Mouse (Mus musculus) embryonic fibroblast, embryonic 13.5 days (primary cell): ENCODE results near the gene Ttc28. TPM values are rescaled to one million over a fixed set of nuclear protein-coding genes. Genes with fewer than 3 reads are reported as not detected.
A peak's percentile ranks its signal among the peaks of the same experiment; 100 is the strongest.

Experiments used
- H3K27ac ChIP-seq: 2 replicates; pipeline ENCODE4 v1.5.1; 2012; ENCODE audit warnings: low read length, control low read depth, inconsistent platforms; ENCODE audit not compliant: insufficient read depth
- H3K4me1 ChIP-seq: 2 replicates; pipeline ENCODE4 v1.6.1; 2011; ENCODE audit warnings: low read length; ENCODE audit not compliant: control insufficient read depth, insufficient read depth
- H3K4me3 ChIP-seq: 2 replicates; pipeline ENCODE4 v1.5.1; 2011; ENCODE audit warnings: mild to moderate bottlenecking, control low read depth, low read length; ENCODE audit not compliant: insufficient read depth
- CTCF ChIP-seq: IDR thresholded peaks from 2 replicates; pipeline ENCODE4 v1.5.1; 2011; ENCODE audit warnings: mild to moderate bottlenecking, control low read depth, low read length, moderate library complexity, borderline replicate concordance; ENCODE audit not compliant: insufficient read depth
- POLR2A ChIP-seq: IDR thresholded peaks from 2 replicates; pipeline ENCODE4 v1.6.1; 2011; ENCODE audit warnings: low read depth, mild to moderate bottlenecking, control low read depth, low read length, moderate library complexity
- polyA plus RNA-seq: library from polyadenylated mRNA; stranded (reverse); fragments of >200 nt; gene quantifications from 2 replicates; pipeline ENCODE4 v1.2.4, GENCODE M21; 2011; ENCODE audit warnings: low read depth; ENCODE audit not compliant: missing spikeins, insufficient read length

Gene Ttc28
- polyA plus RNA-seq, 1 experiment, result 34.4 TPM

DNA sequence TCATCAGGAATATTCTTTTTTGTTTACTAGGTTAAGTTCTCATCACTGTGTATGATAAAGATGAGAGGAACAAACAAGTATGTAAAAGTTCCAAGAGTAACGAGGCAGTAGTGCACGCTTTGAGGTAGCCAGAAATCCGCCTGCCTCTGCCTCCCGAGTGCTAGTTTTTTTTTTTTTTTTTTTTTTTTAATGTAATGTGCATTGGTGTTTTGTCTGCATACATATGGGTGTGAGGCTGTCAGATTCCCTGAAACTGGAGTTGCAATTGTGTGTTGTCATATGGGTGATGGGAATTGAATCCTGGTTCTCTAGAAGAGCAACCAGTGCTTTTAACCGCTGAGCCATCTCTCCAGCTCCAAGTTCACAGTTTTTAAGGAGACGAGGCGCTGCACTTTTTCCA is 561 bp upstream of the Ttc28 start:
- Histone ChIP-seq H3K4me1 (no peaks in the 10 kb centered on the region), H3K4me3 (peak overlapping the region; percentile 52), H3K27ac (no peak overlapping the region)
- TF ChIP-seq POLR2A (no peak), CTCF (no peak)

DNA sequence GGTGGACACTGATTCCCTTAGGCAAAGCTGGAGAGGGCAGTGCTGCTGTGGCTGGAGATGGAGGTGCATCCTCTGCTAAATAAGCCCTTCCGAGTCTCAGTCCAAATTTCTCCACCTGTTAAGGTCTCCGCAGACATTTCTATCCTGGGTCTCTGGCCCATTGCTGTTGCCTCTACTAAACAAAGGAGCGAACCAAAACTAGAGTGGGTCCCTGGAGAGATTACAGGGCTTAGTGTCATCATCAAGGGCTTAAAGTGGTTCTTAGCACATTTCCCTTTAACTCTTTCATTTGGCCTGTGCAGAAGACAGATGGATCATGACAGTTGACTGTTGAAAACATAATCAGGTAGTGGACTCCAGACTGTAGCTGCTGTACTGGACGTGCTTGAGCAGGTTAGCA is 9.0 kb downstream of the Ttc28 start:
- no peak for TF ChIP-seq POLR2A
- no peak for TF ChIP-seq CTCF
- H3K27ac ChIP-seq, result no peak overlapping the region
- H3K4me3 ChIP-seq, result no peak overlapping the region
- no peaks in the 10 kb centered on the region for H3K4me1 ChIP-seq

GRCm38 (mm10) chr5:110889945-110890344 is 10.3 kb downstream of the Ttc28 start:
- Histone ChIP-seq H3K4me1 (no peaks in the 10 kb centered on the region), H3K27ac (no peak overlapping the region), H3K4me3 (no peak overlapping the region)
- no peak for TF ChIP-seq POLR2A
- no peak for TF ChIP-seq CTCF

GRCm38 (mm10) chr5:110890561-110890960 is 11.0 kb downstream of the Ttc28 start:
- Histone ChIP-seq H3K4me1 (no peaks in the 10 kb centered on the region), H3K4me3 (no peak overlapping the region), H3K27ac (no peak overlapping the region)
- TF ChIP-seq POLR2A (no peak), CTCF (no peak)

GRCm38 (mm10) chr5:110897114-110897788 is 17.6 kb downstream of the Ttc28 start:
- no peak for TF ChIP-seq CTCF
- no peak for TF ChIP-seq POLR2A
- Histone ChIP-seq H3K4me1 (no peaks in the 10 kb centered on the region), H3K4me3 (no peak overlapping the region), H3K27ac (peak overlapping the region; percentile 30; the same call in 1 of the 2 replicates)

GRCm38 (mm10) chr5:110898169-110898568 is 18.6 kb downstream of the Ttc28 start:
- no peaks in the 10 kb centered on the region for H3K4me1 ChIP-seq
- TF ChIP-seq CTCF (no peak), POLR2A (no peak)
- no peak overlapping the region for H3K4me3 ChIP-seq
- no peak overlapping the region; the same call in 1 of the 2 replicates for H3K27ac ChIP-seq

DNA sequence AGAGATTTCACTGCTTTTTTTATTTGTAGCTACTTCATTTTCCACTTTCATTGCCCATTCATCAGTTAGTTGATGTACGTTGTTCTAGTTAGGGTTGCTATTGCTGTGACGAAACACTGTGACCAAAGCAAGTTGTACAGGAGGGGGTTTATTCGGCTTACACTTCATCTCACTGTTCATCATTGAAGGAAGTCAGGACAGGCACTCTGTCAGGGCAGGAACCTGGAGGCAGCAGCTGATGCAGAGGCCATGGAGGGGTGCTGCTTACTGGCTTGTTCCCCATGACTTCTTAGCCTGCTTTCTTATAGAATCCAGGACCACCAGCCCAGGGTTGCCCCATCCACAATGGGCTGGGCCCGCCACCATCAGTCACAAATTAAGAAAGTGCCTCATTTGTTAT is 19.2 kb downstream of the Ttc28 start:
- H3K4me1 ChIP-seq, result no peaks in the 10 kb centered on the region
- no peak overlapping the region; the same call in 1 of the 2 replicates for H3K27ac ChIP-seq
- H3K4me3 ChIP-seq, result no peak overlapping the region
- TF ChIP-seq CTCF, result no peak
- TF ChIP-seq POLR2A, result no peak

- H3K4me1 ChIP-seq, result no peaks in the 10 kb centered on the region
- no peak for TF ChIP-seq CTCF
- TF ChIP-seq POLR2A, result no peak
- no peak overlapping the region for H3K4me3 ChIP-seq
- no peak overlapping the region for H3K27ac ChIP-seq
Observed at GRCm38 (mm10) chr5:110900331-110900730, 20.7 kb downstream of the Ttc28 start.

DNA sequence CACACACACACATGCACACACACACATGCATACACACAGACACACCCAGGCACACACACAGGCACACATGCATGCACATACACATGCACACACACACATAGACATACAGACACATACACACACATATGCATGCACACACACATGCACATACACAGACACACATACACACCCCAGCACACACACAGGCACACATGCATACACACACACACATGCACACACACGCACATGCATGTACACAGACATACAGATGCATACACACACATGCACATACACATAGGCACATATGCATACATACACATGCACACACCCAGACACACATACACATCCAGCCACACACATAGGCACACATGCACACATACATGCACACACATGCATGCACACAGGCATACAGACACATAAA is 27.1 kb downstream of the Ttc28 start:
- no peak for TF ChIP-seq POLR2A
- no peak for TF ChIP-seq CTCF
- no peaks in the 10 kb centered on the region for H3K4me1 ChIP-seq
- no peak overlapping the region for H3K4me3 ChIP-seq
- H3K27ac ChIP-seq, result no peak overlapping the region

- Histone ChIP-seq H3K4me1 (no peaks in the 10 kb centered on the region), H3K4me3 (no peak overlapping the region), H3K27ac (no peak overlapping the region)
- TF ChIP-seq POLR2A, result no peak
- TF ChIP-seq CTCF, result no peak
Observed at GRCm38 (mm10) chr5:110908879-110909278, 29.3 kb downstream of the Ttc28 start.
